Mouse (Mus musculus) left cerebral cortex, postnatal 36 days (tissue): ENCODE data around the gene Gm527. TPM values are rescaled to one million over a fixed set of nuclear protein-coding genes. Genes with fewer than 3 reads are reported as not detected.

Experiments
- total RNA-seq, 2 experiments: library from RNA; stranded (reverse); gene quantifications; 2 replicates each; pipeline ENCODE4 v1.2.3; 2021

The Gm527 gene
- total RNA-seq, 2 experiments from 2014 or later, result 13.7 to 16.5 TPM

Other genes with a start within 250 kb of the Gm527 start
- gene Klhl28, start 47.6 kb downstream of the Gm527 start, total RNA-seq, result 10 to 100 TPM; 21.1 to 23.0 TPM
- gene Togaram1, start 47.9 kb downstream of the Gm527 start, total RNA-seq, result 10 to 100 TPM; 48.8 to 56.1 TPM
- gene Prpf39, start 118.4 kb downstream of the Gm527 start, total RNA-seq, result 10 to 100 TPM; 27.0 to 48.3 TPM
- gene Fkbp3, start 156.1 kb downstream of the Gm527 start, total RNA-seq, result 100 to 1,000 TPM; 149 to 162 TPM
- gene Fancm, start 157.7 kb downstream of the Gm527 start, total RNA-seq, result 10 to 100 TPM; 11.2 to 14.3 TPM